Mouse (Mus musculus): ENCODE measurements around the gene Tbx4. TPM values are rescaled to one million over a fixed set of nuclear protein-coding genes. Genes with fewer than 3 reads are reported as not detected.

Gene Tbx4
- polyA plus RNA-seq, 1 experiment from 2014 or later = not detected

- Histone ChIP-seq H3K4me3 (ENCODE audit: low read depth, low read length) (no peak overlapping the region), H3K4me2 (ENCODE audit: low read depth, low read length) (no peak overlapping the region), H3K36me3 (replicated peaks; ENCODE audit: insufficient read depth, low read length) (no peaks in the 10 kb centered on the region), H3K27ac (ENCODE audit: low read depth) (no peak overlapping the region), H3K9me3 (ENCODE audit: low read length) (no peaks in the 10 kb centered on the region), H3K27me3 (ENCODE audit: insufficient read depth, low read length) (peaks cover 66% of the 10 kb centered on the region), H3K9ac (replicated peaks) (no peak overlapping the region), H3K4me1 (ENCODE audit: insufficient read depth) (no peaks in the 10 kb centered on the region)
- ATAC-seq (no peak), DNase-seq (no peak)
- WGBS (ENCODE audit: insufficient replicate concordance) = 70% methylated on average over 4 of the region's 4 CpGs
- TF ChIP-seq EP300 (IDR thresholded peaks at IDR 0.05; ENCODE audit: low read depth) = no peak
- TF ChIP-seq CTCF (IDR thresholded peaks at IDR 0.05; ENCODE audit: low read depth) = no peak
Measured at GRCm38 (mm10) chr11:85884498-85884897, 1.7 kb upstream of the Tbx4 start.

GRCm38 (mm10) chr11:85886429-85886785 lies 185 bp downstream of the Tbx4 start:
- Histone ChIP-seq H3K4me1 (ENCODE audit: insufficient read depth) (no peaks in the 10 kb centered on the region), H3K27me3 (ENCODE audit: insufficient read depth, low read length) (peaks cover 76% of the 10 kb centered on the region), H3K36me3 (replicated peaks; ENCODE audit: insufficient read depth, low read length) (no peaks in the 10 kb centered on the region), H3K9ac (replicated peaks) (no peak overlapping the region), H3K27ac (ENCODE audit: low read depth) (no peak overlapping the region), H3K9me3 (ENCODE audit: low read length) (no peaks in the 10 kb centered on the region), H3K4me2 (ENCODE audit: low read depth, low read length) (no peak overlapping the region), H3K4me3 (ENCODE audit: low read depth, low read length) (no peak overlapping the region)
- no peak for ATAC-seq
- DNase-seq = no peak
- WGBS (ENCODE audit: insufficient replicate concordance) = 5% methylated on average over 22 of the region's 22 CpGs
- TF ChIP-seq EP300 (IDR thresholded peaks at IDR 0.05; ENCODE audit: low read depth) (no peak), CTCF (IDR thresholded peaks at IDR 0.05; ENCODE audit: low read depth) (no peak)

- WGBS (ENCODE audit: insufficient replicate concordance) = 28% methylated on average over 6 of the region's 6 CpGs
- Histone ChIP-seq H3K9me3 (ENCODE audit: low read length) (no peaks in the 10 kb centered on the region), H3K36me3 (replicated peaks; ENCODE audit: insufficient read depth, low read length) (no peaks in the 10 kb centered on the region), H3K4me2 (ENCODE audit: low read depth, low read length) (no peak overlapping the region), H3K4me3 (ENCODE audit: low read depth, low read length) (no peak overlapping the region), H3K4me1 (ENCODE audit: insufficient read depth) (no peaks in the 10 kb centered on the region), H3K27ac (ENCODE audit: low read depth) (no peak overlapping the region), H3K27me3 (ENCODE audit: insufficient read depth, low read length) (peaks cover 84% of the 10 kb centered on the region), H3K9ac (replicated peaks) (no peak overlapping the region)
- ATAC-seq (no peak), DNase-seq (no peak)
- TF ChIP-seq CTCF (IDR thresholded peaks at IDR 0.05; ENCODE audit: low read depth) = no peak
- no peak for TF ChIP-seq EP300 (IDR thresholded peaks at IDR 0.05; ENCODE audit: low read depth)
Measured at GRCm38 (mm10) chr11:85887273-85887672, 1.1 kb downstream of the Tbx4 start.

- Histone ChIP-seq H3K4me2 (ENCODE audit: low read depth, low read length) (no peak overlapping the region), H3K4me3 (ENCODE audit: low read depth, low read length) (no peak overlapping the region), H3K27me3 (ENCODE audit: insufficient read depth, low read length) (peaks cover 87% of the 10 kb centered on the region), H3K4me1 (ENCODE audit: insufficient read depth) (no peaks in the 10 kb centered on the region), H3K36me3 (replicated peaks; ENCODE audit: insufficient read depth, low read length) (no peaks in the 10 kb centered on the region), H3K9me3 (ENCODE audit: low read length) (no peaks in the 10 kb centered on the region), H3K9ac (replicated peaks) (no peak overlapping the region), H3K27ac (ENCODE audit: low read depth) (no peak overlapping the region)
- TF ChIP-seq CTCF (IDR thresholded peaks at IDR 0.05; ENCODE audit: low read depth) (no peak), EP300 (IDR thresholded peaks at IDR 0.05; ENCODE audit: low read depth) (no peak)
- 5% methylated on average over 17 of the region's 17 CpGs for WGBS (ENCODE audit: insufficient replicate concordance)
- DNase-seq (no peak), ATAC-seq (no peak)
Measured at GRCm38 (mm10) chr11:85887801-85888450, 1.7 kb downstream of the Tbx4 start.

- Histone ChIP-seq H3K9ac (replicated peaks) (no peak overlapping the region), H3K4me3 (ENCODE audit: low read depth, low read length) (no peak overlapping the region), H3K36me3 (replicated peaks; ENCODE audit: insufficient read depth, low read length) (no peaks in the 10 kb centered on the region), H3K27ac (ENCODE audit: low read depth) (no peak overlapping the region), H3K4me2 (ENCODE audit: low read depth, low read length) (no peak overlapping the region), H3K27me3 (ENCODE audit: insufficient read depth, low read length) (peaks cover 92% of the 10 kb centered on the region), H3K4me1 (ENCODE audit: insufficient read depth) (no peaks in the 10 kb centered on the region), H3K9me3 (ENCODE audit: low read length) (no peaks in the 10 kb centered on the region)
- ATAC-seq (no peak), DNase-seq (no peak)
- 3% methylated on average over 26 of the region's 26 CpGs for WGBS (ENCODE audit: insufficient replicate concordance)
- TF ChIP-seq EP300 (IDR thresholded peaks at IDR 0.05; ENCODE audit: low read depth) (no peak), CTCF (IDR thresholded peaks at IDR 0.05; ENCODE audit: low read depth) (no peak)
Measured at GRCm38 (mm10) chr11:85888451-85888961, 2.3 kb downstream of the Tbx4 start.

- WGBS (ENCODE audit: insufficient replicate concordance) = 30% methylated on average over 8 of the region's 8 CpGs
- Histone ChIP-seq H3K36me3 (replicated peaks; ENCODE audit: insufficient read depth, low read length) (no peaks in the 10 kb centered on the region), H3K4me2 (ENCODE audit: low read depth, low read length) (no peak overlapping the region), H3K9ac (replicated peaks) (no peak overlapping the region), H3K9me3 (ENCODE audit: low read length) (no peaks in the 10 kb centered on the region), H3K27ac (ENCODE audit: low read depth) (no peak overlapping the region), H3K4me1 (ENCODE audit: insufficient read depth) (no peaks in the 10 kb centered on the region), H3K4me3 (ENCODE audit: low read depth, low read length) (no peak overlapping the region), H3K27me3 (ENCODE audit: insufficient read depth, low read length) (peaks cover 96% of the 10 kb centered on the region)
- TF ChIP-seq CTCF (IDR thresholded peaks at IDR 0.05; ENCODE audit: low read depth) = no peak
- TF ChIP-seq EP300 (IDR thresholded peaks at IDR 0.05; ENCODE audit: low read depth) = no peak
- ATAC-seq = no peak
- DNase-seq = no peak
Measured at GRCm38 (mm10) chr11:85889056-85889729, 3.0 kb downstream of the Tbx4 start.
